Mouse (Mus musculus) lung, postnatal 10 days (tissue): Measurements from ENCODE around the gene Ostf1.

Experiments
- DNase-seq: peaks from one replicate; pipeline ENCODE4 v3.0.0; 2021

The Ostf1 gene

GRCm38 (mm10) chr19:18643411-18643810 lies 11.8 kb upstream of the Ostf1 start:
- DNase-seq = no peak

- no peak for DNase-seq
These were observed 9.4 kb upstream of the Ostf1 start for GRCm38 (mm10) chr19:18641001-18641400.

DNA sequence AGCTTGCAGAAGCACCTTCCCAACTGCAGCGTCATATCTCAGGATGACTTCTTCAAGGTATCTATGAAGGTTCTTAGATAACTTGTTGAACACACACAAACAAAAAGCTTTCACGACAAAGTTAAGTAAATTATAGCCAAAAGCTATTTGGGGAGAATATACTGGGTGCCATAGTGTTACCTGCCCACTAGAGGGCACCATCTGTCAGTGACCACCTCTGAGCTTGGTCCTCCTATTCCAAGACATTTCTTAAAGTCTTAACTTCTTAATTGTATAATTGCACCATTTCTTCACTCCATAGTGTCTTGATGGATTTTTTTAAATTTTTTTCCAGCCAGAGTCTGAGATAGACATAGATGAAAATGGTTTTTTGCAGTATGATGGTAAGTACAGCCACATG lies 7.9 kb upstream of the Ostf1 start:
- DNase-seq = no peak

DNA sequence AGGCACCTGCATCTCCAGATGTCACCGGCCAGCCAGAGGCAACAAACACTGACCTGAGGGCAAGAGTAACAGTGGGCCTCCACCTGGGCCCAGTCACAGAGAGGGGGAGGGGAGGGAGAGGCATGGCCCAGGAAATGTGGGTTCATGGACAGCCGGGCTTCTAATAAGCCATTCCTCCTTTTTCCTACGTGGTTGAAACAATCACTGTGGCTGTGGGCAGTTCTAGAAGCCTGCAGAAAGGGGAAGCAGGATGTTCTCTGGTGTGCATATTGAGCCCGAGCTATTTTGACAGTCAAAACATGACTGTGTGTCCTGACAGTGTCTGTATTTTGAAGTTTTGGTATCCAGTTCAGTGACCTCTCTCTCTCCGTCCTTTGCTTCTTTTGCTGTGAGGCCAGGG lies 7.3 kb upstream of the Ostf1 start:
- DNase-seq = no peak

GRCm38 (mm10) chr19:18637954-18638353 lies 6.3 kb upstream of the Ostf1 start:
- DNase-seq = no peak

DNA sequence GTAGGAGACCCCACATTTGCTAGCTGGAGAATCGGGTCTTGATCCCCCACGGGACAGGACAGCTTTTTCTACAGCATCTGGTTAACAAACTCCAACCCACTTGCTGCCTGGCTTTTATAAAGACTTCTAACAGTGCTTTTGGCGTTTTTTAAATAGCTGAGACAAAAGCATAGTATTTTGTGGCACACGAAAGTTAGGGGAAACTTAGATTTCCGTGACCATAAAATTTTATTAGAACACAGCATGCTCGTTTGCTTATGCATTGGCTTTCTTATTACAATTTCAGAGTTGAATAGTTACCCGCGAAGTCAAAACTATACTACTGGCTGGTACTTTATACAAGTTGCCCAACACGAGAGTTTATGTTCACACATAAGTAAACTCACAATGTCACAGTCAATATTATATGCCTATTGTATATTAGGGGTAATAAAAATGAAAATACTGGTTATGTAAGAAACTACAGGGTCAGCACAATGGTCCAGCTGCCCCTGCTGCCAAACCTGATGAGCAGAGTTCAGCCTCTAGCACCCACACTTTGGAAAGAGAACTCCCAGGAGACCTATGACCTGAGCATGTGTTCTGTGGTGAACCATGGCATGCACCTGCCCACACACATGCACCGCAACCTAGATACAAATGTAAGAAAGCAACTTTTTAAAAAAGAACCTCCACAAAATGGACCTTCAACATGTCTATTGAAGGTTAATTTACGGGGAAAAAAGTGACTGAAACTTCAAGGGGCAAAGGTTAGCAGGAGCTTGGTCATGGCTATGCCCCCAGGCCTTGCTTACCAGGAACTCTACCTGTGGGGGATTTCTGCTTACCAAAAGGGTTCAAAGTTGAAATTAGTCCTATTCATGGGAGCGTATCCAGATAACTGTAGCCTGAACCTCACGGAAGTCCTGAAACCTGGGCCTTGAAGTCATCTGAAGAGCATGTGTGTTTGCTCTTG lies 885 bp upstream of the Ostf1 start:
- no peak for DNase-seq

GRCm38 (mm10) chr19:18631161-18631643 lies 421 bp downstream of the Ostf1 start:
- peak; percentile 79 for DNase-seq

DNA sequence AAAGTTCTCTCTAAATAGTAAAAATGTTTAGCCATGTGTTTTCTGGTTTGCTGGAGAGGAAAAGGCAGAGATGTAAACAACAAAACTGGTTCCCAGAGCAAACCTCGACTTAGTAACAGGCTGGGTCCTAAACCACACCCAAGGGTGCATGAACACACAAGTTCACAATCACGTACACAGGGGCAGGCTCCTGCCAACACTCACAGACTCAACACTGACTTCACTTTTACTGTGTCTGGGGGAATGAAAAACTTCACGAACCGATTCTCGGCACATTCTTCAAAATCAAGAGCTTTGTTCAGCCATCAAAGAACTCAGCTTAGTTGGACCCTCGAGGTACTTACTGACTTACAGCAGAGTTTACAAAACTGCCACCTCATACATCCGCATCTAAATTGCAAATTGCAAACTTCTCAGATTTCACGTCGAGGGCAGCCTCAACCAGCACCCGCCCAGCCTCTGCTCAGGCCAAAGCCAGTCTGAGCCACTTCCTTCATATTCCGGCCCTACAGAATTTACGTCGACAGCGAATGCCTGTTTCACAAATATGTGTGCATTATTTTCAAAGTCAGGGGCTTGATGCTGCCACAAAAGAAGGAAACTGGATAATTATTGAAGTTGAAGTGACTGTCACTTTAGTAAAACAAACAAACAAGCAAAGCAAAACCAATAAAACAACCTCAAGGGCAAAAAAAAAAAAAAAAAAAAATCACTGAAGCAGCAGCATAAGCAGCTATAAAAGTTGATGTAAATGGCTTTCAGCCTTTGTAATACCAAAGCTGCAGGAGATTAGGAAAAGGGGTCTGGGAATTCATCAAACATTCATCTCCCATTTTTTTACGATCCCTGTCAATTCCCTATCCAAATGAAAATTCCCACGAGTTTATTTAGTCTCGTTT lies 1.2 kb downstream of the Ostf1 start:
- peak; percentile 51 for DNase-seq

DNA sequence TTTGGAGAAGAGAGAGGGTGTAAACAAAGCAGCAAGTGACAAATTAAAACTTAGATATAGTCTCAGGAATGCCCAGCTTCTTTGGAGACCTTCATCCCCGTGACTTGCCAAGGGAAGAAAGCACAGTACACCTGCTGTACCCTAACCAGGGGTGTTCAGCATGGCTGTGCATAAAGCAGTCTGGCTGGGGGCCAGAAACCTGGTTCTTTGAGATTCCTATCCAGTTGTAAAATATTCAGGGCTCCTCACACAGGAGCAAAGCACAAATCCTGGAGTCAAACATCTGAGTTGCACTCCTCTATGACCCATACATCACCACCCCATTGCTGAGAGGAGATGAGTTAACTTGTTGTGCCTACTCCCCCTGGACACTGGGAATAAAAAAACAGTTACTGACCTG lies 2.0 kb downstream of the Ostf1 start:
- DNase-seq = peak; percentile 17

DNA sequence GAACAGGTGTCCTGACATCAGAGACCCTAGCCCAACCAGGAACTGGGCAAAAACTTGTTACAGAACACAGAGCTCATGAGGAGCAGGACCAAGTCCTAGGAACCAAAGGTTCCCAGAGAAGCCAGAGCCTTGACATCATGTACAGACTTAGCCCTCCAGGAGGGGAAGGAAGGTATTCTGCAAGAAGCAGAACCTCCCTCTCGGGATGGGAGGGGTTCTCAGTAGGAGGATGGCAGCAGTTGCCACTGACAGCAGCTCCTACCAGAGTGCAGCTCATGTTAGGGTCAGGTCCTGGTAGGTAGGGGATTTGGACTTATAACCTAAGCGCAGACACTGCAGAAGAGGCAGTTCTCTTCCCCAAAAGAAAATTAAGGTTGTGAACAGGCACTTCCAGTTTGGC lies 7.7 kb downstream of the Ostf1 start:
- DNase-seq = no peak

GRCm38 (mm10) chr19:18619691-18620090 lies 11.9 kb downstream of the Ostf1 start:
- no peak for DNase-seq

- DNase-seq = no peak
These were observed 12.6 kb downstream of the Ostf1 start for GRCm38 (mm10) chr19:18619060-18619459.

DNA sequence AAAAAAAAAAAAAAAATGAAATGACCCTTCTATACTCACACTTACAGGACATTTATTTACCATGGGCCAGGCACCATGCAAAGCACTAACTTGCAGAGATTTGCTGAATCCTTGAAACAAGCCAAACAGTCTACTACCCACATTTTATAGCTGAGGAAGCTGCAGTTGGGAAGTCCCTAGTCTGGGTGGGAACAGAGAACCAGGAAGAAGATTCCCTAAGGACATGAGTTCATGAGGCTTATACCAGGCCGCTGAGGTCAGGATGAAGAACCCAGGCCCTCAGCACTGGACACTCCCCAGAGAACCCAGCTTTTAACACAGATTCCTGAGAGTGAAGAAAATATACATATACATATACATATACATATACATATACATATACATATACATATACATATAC lies 14.1 kb downstream of the Ostf1 start:
- no peak for DNase-seq

DNA sequence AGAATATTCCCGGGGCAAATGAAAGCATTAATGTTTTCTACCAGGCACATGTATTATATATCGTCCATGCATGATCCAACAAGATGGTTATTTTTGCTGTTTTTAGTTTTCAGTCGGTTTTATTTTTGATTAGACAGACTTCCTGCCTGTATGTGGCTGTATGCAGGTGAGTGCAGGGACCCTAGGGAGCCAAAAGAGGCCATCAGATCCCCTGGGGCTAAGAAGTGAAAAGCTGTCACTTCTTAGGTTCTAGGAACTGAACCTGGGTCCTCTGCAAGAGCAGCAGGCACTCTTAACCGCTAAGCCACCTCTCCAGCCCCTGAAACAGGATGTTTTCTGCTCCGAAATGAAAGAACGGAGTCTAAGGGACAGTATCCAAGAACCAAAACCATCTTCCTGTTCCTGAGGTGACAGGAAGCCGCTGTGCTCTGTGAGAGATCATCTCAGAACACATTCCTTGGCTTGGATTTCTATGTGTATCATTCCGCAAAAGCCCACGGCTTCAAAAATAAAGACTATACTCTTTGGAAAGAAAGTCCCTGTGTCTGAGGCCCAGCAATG lies 15.9 kb downstream of the Ostf1 start:
- peak; percentile 28 for DNase-seq

DNA sequence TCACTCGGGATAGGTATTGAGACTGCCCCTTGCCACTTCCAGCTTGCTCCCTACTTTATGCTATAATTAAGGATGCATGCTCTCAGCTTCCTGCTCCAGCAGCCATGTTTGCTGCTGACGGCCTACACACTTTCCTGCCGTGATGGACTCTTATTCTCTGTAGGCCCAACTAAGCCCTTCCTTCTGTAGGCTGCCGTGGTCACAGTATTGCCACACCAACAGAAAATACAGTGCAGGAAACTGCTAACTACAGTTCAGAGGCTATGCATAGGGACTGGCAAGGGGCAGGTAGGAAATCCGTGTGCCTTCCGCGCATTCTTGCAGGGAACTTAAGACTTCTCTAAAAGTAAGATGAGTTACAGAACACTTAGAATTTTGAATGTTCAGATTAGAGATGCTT lies 17.3 kb downstream of the Ostf1 start:
- DNase-seq = no peak

DNA sequence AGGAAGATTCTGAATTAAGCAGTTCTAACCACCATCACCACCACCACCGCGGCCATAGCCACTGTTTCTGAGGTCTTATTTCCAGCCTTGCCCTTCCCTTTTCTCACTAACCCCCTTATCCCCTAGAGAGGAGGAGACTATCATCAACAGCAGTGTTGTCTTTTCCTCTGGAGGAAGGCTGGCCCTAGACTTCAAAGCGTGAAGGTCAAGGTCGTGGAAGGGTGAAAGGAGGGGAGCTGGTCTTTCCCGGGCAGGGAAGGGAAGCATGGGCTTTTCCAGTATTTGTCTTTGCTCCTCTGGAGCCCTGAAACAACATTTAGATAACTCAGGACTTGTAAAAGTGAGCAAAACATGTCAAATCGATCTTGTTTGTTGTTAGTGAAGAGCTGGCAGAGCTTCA lies 22.6 kb downstream of the Ostf1 start:
- no peak for DNase-seq

GRCm38 (mm10) chr19:18607907-18608306 lies 23.7 kb downstream of the Ostf1 start:
- DNase-seq = no peak

- no peak for DNase-seq
These were observed 28.6 kb downstream of the Ostf1 start for GRCm38 (mm10) chr19:18603011-18603410.

GRCm38 (mm10) chr19:18600611-18601010 lies 31.0 kb downstream of the Ostf1 start:
- DNase-seq = no peak

GRCm38 (mm10) chr19:18599650-18600049 lies 32.0 kb downstream of the Ostf1 start:
- no peak for DNase-seq

DNA sequence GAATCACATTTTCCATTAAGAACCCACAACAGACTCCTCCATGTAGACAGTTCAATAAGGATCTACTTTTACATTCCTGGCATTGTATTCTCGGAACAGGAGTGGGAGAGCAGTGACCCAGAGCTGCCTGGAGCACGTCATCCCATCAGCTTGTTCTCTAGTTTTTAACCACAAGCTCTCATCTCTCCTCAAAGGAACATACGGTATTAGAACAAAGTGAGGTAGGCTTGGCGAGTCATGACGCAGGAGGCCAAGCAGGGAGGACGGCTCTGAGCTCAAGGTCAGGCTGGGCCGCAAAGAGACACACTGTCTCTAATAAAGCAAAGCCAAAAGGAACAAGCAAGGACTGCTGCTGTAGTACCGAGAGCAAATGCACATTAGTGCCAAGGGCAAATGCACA lies 32.6 kb downstream of the Ostf1 start:
- no peak for DNase-seq

- DNase-seq = no peak
These were observed 33.2 kb downstream of the Ostf1 start for GRCm38 (mm10) chr19:18598265-18598926.

GRCm38 (mm10) chr19:18597772-18598171 lies 33.9 kb downstream of the Ostf1 start:
- no peak for DNase-seq
